Mouse (Mus musculus): Measurements from ENCODE around the gene Gm37240. TPM values are rescaled to one million over a fixed set of nuclear protein-coding genes. Genes with fewer than 3 reads are reported as not detected.

Gene Gm37240
- polyA plus RNA-seq, 1 experiment from 2014 or later: 4.6 TPM

DNA sequence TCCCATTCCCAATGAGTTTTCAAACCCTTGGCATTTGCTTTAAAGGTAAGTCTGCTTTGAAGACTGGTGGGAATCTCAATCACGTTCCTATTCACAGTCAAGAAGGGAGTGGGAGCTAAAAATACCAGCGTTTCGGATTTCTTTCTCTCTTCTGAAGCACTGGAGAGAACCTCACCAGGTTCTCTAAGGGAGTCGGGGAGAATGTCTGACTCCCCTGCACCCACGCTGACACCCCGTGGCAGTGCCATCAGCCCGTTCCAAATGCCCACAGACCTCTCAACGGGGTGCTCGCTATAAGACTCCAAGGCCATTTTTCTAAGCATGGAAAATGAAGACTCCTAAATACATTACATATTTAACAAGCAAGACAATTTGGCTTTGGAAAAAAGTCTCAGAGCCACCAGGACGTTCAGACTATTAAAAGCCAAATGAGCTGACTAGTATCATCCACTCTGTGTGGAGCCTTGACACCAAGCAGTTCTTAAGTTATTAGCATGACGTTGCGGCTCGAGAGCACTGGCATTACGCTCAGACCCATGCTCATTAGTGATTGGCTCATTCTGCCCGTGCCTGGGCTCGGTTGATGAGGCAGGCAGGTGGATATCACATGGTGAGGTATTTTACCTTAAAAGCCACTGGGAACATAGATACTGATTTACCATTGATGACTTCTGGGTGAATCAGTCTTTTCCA lies 508.5 kb downstream of the Gm37240 start:
- Histone ChIP-seq H3K4me1 (replicated peaks; ENCODE audit: control insufficient read depth, insufficient read depth, low read length) (peaks cover 6% of the 10 kb centered on the region), H3K27ac (ENCODE audit: low read length) (no peak overlapping the region), H3K36me3 (ENCODE audit: control insufficient read depth, insufficient read depth, low read length) (no peaks in the 10 kb centered on the region), H3K4me3 (ENCODE audit: low read length) (no peak overlapping the region), H3K9ac (ENCODE audit: low read length) (no peak overlapping the region), H3K9me3 (ENCODE audit: control insufficient read depth, low read length) (no peaks in the 10 kb centered on the region), H3K4me2 (ENCODE audit: low read depth, low read length) (no peak overlapping the region), H3K27me3 (ENCODE audit: control insufficient read depth, insufficient read depth, low read depth, low read length) (no peaks in the 10 kb centered on the region)
- ATAC-seq (ENCODE audit: low read depth): no peak
- 64% methylated on average over 16 of the region's 16 CpGs for WGBS

DNA sequence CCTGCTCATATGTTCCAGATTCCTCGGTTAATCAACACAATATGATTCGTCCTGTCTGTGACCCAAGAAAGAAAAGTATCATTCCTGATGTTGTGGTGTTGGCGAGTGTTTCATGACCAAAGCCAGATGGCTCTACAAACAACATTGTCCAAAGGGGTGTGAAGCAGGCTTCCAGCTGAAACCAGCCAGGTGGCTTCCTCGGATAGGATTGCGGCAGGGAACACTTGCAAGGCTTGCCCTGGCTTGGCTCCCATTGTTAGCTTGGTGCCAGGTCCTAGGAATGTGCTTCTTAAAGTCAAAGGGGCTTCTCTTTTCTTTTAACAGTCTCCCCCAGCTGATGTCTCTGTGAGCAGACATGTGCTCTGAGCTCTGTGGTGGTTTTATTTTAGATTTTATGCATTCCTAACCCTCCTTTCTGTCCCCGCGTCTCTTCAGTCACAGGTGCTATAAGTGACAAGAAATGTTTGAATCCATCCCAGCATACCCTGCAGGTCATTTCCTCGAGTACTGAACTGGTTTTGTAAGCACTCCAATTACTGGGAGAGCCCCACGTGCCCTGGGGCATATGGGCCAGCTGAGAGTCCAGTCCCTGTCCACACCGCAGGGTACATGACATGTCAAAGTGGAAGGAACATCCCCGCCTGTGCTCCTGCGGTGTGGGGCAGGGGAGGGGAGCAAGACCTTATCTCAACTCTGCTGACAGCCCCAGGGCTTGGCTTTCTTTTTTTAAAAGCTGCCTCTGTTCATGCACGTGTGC lies 509.2 kb downstream of the Gm37240 start:
- Histone ChIP-seq H3K36me3 (ENCODE audit: control insufficient read depth, insufficient read depth, low read length) (no peaks in the 10 kb centered on the region), H3K27me3 (ENCODE audit: control insufficient read depth, insufficient read depth, low read depth, low read length) (no peaks in the 10 kb centered on the region), H3K4me2 (ENCODE audit: low read depth, low read length) (no peak overlapping the region), H3K27ac (ENCODE audit: low read length) (no peak overlapping the region), H3K4me1 (replicated peaks; ENCODE audit: control insufficient read depth, insufficient read depth, low read length) (peaks cover 6% of the 10 kb centered on the region), H3K9me3 (ENCODE audit: control insufficient read depth, low read length) (no peaks in the 10 kb centered on the region), H3K4me3 (ENCODE audit: low read length) (no peak overlapping the region), H3K9ac (ENCODE audit: low read length) (no peak overlapping the region)
- WGBS: 32% methylated on average over 13 of the region's 13 CpGs
- ATAC-seq (ENCODE audit: low read depth): peak; percentile 65

DNA sequence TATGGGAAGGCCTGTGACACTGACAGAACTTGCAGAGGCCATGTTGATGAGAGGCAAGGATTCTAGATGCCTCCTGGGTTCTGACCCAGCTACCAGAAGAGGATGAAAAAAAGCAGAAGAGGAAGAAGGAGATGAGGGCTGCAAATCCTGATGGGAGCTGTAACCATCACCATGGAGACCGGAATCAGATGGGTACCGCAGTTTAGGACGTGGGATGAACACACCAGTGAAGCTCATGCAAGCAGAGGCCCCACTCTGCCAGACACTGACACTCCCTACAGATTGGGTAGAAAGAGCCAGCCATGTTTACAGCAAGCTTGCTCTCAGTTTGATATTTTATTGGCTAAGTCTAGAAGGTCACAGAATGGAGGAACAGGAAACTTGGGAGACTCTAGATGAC lies 509.8 kb downstream of the Gm37240 start:
- 88% methylated on average over 3 of the region's 3 CpGs for WGBS
- no peaks in the 10 kb centered on the region for H3K9me3 ChIP-seq (ENCODE audit: control insufficient read depth, low read length)
- no peak overlapping the region for H3K9ac ChIP-seq (ENCODE audit: low read length)
- H3K27ac ChIP-seq (ENCODE audit: low read length): no peak overlapping the region
- H3K4me2 ChIP-seq (ENCODE audit: low read depth, low read length): no peak overlapping the region
- peaks cover 6% of the 10 kb centered on the region for H3K4me1 ChIP-seq (replicated peaks; ENCODE audit: control insufficient read depth, insufficient read depth, low read length)
- no peaks in the 10 kb centered on the region for H3K36me3 ChIP-seq (ENCODE audit: control insufficient read depth, insufficient read depth, low read length)
- H3K27me3 ChIP-seq (ENCODE audit: control insufficient read depth, insufficient read depth, low read depth, low read length): no peaks in the 10 kb centered on the region
- H3K4me3 ChIP-seq (ENCODE audit: low read length): no peak overlapping the region
- ATAC-seq (ENCODE audit: low read depth): no peak

DNA sequence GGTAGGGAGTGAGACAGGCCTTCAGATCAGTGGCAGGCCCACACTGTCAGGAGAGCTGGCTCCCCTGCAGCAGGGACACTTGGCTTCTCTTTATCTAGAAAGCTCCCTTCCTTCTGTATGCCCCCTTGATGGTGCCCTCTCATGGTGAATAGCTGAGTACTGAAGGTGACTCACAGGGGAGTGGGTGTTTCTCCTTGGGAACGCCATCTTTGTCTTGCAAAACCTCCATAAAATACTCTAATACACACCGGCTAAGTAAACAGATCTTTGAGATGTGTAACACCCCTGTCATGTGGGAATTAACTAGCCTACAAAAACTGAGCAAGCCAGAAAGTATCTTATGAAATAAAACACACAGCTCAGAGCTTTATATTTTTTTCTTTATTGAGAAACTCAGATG lies 510.8 kb downstream of the Gm37240 start:
- Histone ChIP-seq H3K9ac (ENCODE audit: low read length) (no peak overlapping the region), H3K27ac (ENCODE audit: low read length) (no peak overlapping the region), H3K36me3 (ENCODE audit: control insufficient read depth, insufficient read depth, low read length) (no peaks in the 10 kb centered on the region), H3K9me3 (ENCODE audit: control insufficient read depth, low read length) (no peaks in the 10 kb centered on the region), H3K4me3 (ENCODE audit: low read length) (no peak overlapping the region), H3K4me2 (ENCODE audit: low read depth, low read length) (no peak overlapping the region), H3K4me1 (replicated peaks; ENCODE audit: control insufficient read depth, insufficient read depth, low read length) (peaks cover 6% of the 10 kb centered on the region), H3K27me3 (ENCODE audit: control insufficient read depth, insufficient read depth, low read depth, low read length) (no peaks in the 10 kb centered on the region)
- ATAC-seq (ENCODE audit: low read depth): no peak
- WGBS: 73% methylated on average over 2 of the region's 2 CpGs

DNA sequence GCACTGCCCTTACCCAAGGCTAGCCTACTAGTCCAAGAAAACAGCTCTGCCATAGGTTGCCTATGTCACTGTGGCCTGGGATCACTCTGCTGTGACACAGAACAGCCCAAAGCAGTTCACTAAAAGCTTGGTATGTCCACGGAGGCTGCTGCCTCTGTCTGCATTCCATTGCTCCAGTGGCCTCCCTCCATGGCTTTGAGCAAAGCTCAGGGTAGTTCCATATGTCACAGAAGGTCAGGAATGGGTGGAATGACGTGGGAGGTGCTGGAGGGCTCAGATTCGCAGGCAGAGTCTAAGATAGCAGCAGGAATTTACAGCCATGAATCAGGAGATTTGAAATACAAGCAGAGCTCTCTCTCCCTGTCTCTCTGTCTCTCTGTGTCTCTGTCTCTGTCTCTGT lies 514.3 kb downstream of the Gm37240 start:
- Histone ChIP-seq H3K4me1 (replicated peaks; ENCODE audit: control insufficient read depth, insufficient read depth, low read length) (peaks cover 4% of the 10 kb centered on the region), H3K27me3 (ENCODE audit: control insufficient read depth, insufficient read depth, low read depth, low read length) (no peaks in the 10 kb centered on the region), H3K36me3 (ENCODE audit: control insufficient read depth, insufficient read depth, low read length) (no peaks in the 10 kb centered on the region), H3K4me2 (ENCODE audit: low read depth, low read length) (no peak overlapping the region), H3K27ac (ENCODE audit: low read length) (no peak overlapping the region), H3K4me3 (ENCODE audit: low read length) (no peak overlapping the region), H3K9ac (ENCODE audit: low read length) (no peak overlapping the region), H3K9me3 (ENCODE audit: control insufficient read depth, low read length) (no peaks in the 10 kb centered on the region)
- no peak for ATAC-seq (ENCODE audit: low read depth)
- WGBS: 3% methylated on average over 3 of the region's 3 CpGs

DNA sequence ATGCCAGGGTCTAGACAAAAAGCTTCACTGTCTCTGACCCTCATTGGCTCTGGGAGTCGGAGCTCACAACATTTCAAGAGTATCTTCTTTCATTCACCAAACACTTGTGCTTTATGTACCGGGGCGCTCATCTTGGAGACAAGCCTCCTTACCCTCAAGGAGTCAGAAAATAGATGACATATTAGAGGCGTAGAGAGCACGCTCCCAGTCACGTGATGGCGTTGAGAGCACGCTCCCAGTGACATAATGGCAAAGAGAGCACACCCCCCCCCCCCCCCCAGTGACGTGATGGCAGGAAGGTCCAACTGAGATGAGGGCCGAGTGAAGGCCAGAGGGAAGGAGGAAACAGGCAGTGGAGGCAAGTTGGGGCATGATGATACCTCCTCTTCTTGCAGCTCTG lies 517.5 kb downstream of the Gm37240 start:
- 75% methylated on average over 9 of the region's 10 CpGs for WGBS
- no peak overlapping the region for H3K4me3 ChIP-seq (ENCODE audit: low read length)
- no peaks in the 10 kb centered on the region for H3K27me3 ChIP-seq (ENCODE audit: control insufficient read depth, insufficient read depth, low read depth, low read length)
- H3K4me2 ChIP-seq (ENCODE audit: low read depth, low read length): no peak overlapping the region
- H3K27ac ChIP-seq (ENCODE audit: low read length): no peak overlapping the region
- ATAC-seq (ENCODE audit: low read depth): no peak
- 0 out of 2 replicates have a peak, but pooled peaks cover 2% of the 10 kb centered on the region for H3K4me1 ChIP-seq (replicated peaks; ENCODE audit: control insufficient read depth, insufficient read depth, low read length)
- H3K9ac ChIP-seq (ENCODE audit: low read length): no peak overlapping the region
- H3K9me3 ChIP-seq (ENCODE audit: control insufficient read depth, low read length): no peaks in the 10 kb centered on the region
- no peaks in the 10 kb centered on the region for H3K36me3 ChIP-seq (ENCODE audit: control insufficient read depth, insufficient read depth, low read length)

DNA sequence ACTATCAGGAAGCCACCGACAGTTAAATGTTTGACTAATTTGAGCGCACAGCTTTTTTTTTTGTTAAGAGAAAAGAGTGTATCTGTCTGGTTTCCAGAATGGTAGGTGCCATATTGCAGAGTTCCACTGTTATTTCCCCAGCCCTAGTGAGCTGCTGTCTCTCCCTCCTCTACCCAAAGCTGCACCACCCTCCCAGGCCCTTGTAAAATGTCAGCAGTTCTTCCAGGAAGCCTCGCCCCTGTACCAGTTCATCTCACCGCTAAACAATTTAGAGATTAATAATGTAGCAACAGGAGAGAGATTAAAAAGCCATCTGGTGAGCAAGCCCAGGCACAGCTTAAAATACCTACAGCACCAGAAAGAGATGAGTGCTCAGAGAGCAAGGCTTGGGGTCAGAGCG lies 518.2 kb downstream of the Gm37240 start:
- H3K27me3 ChIP-seq (ENCODE audit: control insufficient read depth, insufficient read depth, low read depth, low read length): no peaks in the 10 kb centered on the region
- 48% methylated on average over 5 of the region's 5 CpGs for WGBS
- no peak overlapping the region for H3K27ac ChIP-seq (ENCODE audit: low read length)
- H3K4me3 ChIP-seq (ENCODE audit: low read length): no peak overlapping the region
- H3K4me1 ChIP-seq (replicated peaks; ENCODE audit: control insufficient read depth, insufficient read depth, low read length): 0 out of 2 replicates have a peak, but pooled peaks cover 2% of the 10 kb centered on the region
- no peak overlapping the region for H3K4me2 ChIP-seq (ENCODE audit: low read depth, low read length)
- no peak for ATAC-seq (ENCODE audit: low read depth)
- no peak overlapping the region for H3K9ac ChIP-seq (ENCODE audit: low read length)
- no peaks in the 10 kb centered on the region for H3K36me3 ChIP-seq (ENCODE audit: control insufficient read depth, insufficient read depth, low read length)
- H3K9me3 ChIP-seq (ENCODE audit: control insufficient read depth, low read length): no peaks in the 10 kb centered on the region

DNA sequence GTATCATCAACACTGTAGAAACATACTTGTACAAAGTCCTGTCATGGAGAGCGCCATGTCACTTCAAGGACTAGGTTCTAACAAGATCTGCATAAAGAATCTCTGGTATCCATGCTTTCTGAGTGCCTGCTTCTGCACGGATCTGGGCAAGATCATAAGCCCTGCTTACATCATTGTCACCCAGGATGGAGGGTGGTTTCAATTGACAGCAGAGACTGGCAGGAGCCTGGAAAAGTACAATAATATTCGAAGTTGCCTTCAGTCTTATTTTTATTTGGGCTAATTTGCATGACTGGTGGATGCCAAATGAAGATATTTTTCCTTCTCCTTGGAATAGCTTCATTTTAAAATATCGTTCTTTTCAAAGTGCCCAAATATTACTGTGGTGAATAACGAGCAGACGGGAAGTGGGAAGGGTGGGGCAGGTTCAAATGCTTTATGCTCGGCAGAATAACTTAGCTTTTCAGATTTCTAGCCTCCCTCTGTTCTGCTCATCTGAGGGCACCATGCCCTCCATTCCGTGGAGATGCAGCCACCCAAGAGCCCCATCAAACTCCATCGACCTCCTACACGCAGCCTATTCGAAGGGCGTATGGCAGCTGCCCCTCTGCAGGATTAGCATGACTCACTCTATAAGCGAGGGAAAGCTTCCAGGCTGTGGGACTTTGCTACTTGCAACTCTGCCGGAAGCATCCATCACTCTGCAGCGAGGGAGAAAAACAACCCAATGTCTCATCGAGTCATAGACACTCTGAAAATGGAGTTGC lies 518.8 kb downstream of the Gm37240 start:
- Histone ChIP-seq H3K9me3 (ENCODE audit: control insufficient read depth, low read length) (no peaks in the 10 kb centered on the region), H3K27me3 (ENCODE audit: control insufficient read depth, insufficient read depth, low read depth, low read length) (no peaks in the 10 kb centered on the region), H3K9ac (ENCODE audit: low read length) (no peak overlapping the region), H3K27ac (ENCODE audit: low read length) (no peak overlapping the region), H3K36me3 (ENCODE audit: control insufficient read depth, insufficient read depth, low read length) (no peaks in the 10 kb centered on the region), H3K4me3 (ENCODE audit: low read length) (no peak overlapping the region), H3K4me1 (replicated peaks; ENCODE audit: control insufficient read depth, insufficient read depth, low read length) (0 out of 2 replicates have a peak, but pooled peaks cover 2% of the 10 kb centered on the region), H3K4me2 (ENCODE audit: low read depth, low read length) (no peak overlapping the region)
- peak; percentile 41; the same call in 1 of the 2 replicates for ATAC-seq (ENCODE audit: low read depth)
- 51% methylated on average over 16 of the region's 16 CpGs for WGBS
